22 mouse cellular contexts compared by ENCODE assay signal in genomic region chr9:107309171-107309570, GRCm38 (mm10). TPM values are rescaled to one million over a fixed set of nuclear protein-coding genes. Genes with fewer than 3 reads are reported as not detected.
DNase-seq lines count a peak whose midpoint lies in the region; ATAC-seq and TF ChIP-seq lines count a peak whose summit lies in the region.
"Had no signal": no experiment of that assay in that cellular context is flagged by ENCODE, and none has a peak within 500 bp of the region (broad histone marks: within the 10 kb centered on the region; RNA-seq: fewer than 3 reads in every experiment).

No protein-coding gene starts in this region.

- no peaks in the 10 kb centered on the region for H3K27me3 ChIP-seq in heart, embryonic 15.5 days
- H3K27me3 ChIP-seq in megakaryocyte, embryonic 14.5 days (replicated peaks), result no peaks in the 10 kb centered on the region
- H3K27me3 ChIP-seq in hindbrain, embryonic 12.5 days, result no peaks in the 10 kb centered on the region
- H3K27me3 ChIP-seq: embryonic facial prominence, embryonic 12.5 days; forebrain, embryonic 13.5 days; limb, embryonic 15.5 days; liver, embryonic 15.5 days; stomach, embryonic 15.5 days had no signal

- H3K4me1 ChIP-seq in heart, embryonic 15.5 days (replicated peaks), result peaks cover 45% of the 10 kb centered on the region
- peaks cover 92% of the 10 kb centered on the region for H3K4me1 ChIP-seq in megakaryocyte, embryonic 14.5 days
- no peaks in the 10 kb centered on the region for H3K4me1 ChIP-seq in hindbrain, embryonic 12.5 days
- H3K4me1 ChIP-seq: forebrain, embryonic 13.5 days had no signal

- H3K36me3 ChIP-seq in heart, embryonic 15.5 days, result no peaks in the 10 kb centered on the region
- peaks cover 7% of the 10 kb centered on the region for H3K36me3 ChIP-seq in megakaryocyte, embryonic 14.5 days (replicated peaks; ENCODE audit: low read length)
- H3K36me3 ChIP-seq in hindbrain, embryonic 12.5 days, result no peaks in the 10 kb centered on the region
- H3K36me3 ChIP-seq: embryonic facial prominence, embryonic 12.5 days; limb, embryonic 15.5 days; liver, embryonic 15.5 days; stomach, embryonic 15.5 days had no signal

- intact Hi-C loops in gastrocnemius, adult 2 months (cut with DNase I), result no loop called here

- WGBS in heart, embryonic 15.5 days, result 61% methylated on average over 9 of the region's 9 CpGs
- WGBS in hindbrain, embryonic 12.5 days, result 81% methylated on average over 9 of the region's 9 CpGs

- H3K4me3 ChIP-seq in gastrocnemius, adult 2 months, result no peak overlapping the region
- H3K4me3 ChIP-seq in heart, embryonic 15.5 days, result no peak overlapping the region
- peak overlapping the region; percentile 24 for H3K4me3 ChIP-seq in megakaryocyte, embryonic 14.5 days (replicated peaks)
- no peak overlapping the region for H3K4me3 ChIP-seq in hindbrain, embryonic 12.5 days
- H3K4me3 ChIP-seq: embryonic facial prominence, embryonic 12.5 days; erythroblast, embryonic 14.5 days; forebrain, embryonic 13.5 days; limb, embryonic 15.5 days; liver, embryonic 15.5 days; stomach, embryonic 15.5 days had no signal

- no peak for DNase-seq in gastrocnemius, adult 2 months
- no peak for DNase-seq in gastrocnemius, postnatal 25 days
- DNase-seq in heart, adult 9 months (ENCODE audit: low spot score in 2 of 2), result no peak
- DNase-seq: cerebellum, adult 11 months; cerebellum, postnatal 10 days; kidney, postnatal 10 days; right cerebral cortex, postnatal 25 days; thymus, adult 18-20 months; thymus, postnatal 4 days had no signal

- no peak for TF ChIP-seq CTCF in gastrocnemius, adult 2 months (IDR thresholded peaks at IDR 0.05)

- peak overlapping the region; percentile 94 for H3K27ac ChIP-seq in gastrocnemius, adult 2 months
- peak overlapping the region; percentile 57 for H3K27ac ChIP-seq in heart, embryonic 15.5 days
- no peak overlapping the region for H3K27ac ChIP-seq in hindbrain, embryonic 12.5 days
- H3K27ac ChIP-seq: embryonic facial prominence, embryonic 12.5 days; forebrain, embryonic 13.5 days; limb, embryonic 15.5 days had no signal

- ATAC-seq in heart, embryonic 15.5 days (replicated peaks; ENCODE audit: insufficient number of reproducible peaks, insufficient read depth, low FRiP score, low read depth), result no peak
- no peak for ATAC-seq in megakaryocyte, adult 5-6 weeks (ENCODE audit: poor library complexity, severe bottlenecking)
- no peak for ATAC-seq in hindbrain, embryonic 12.5 days (ENCODE audit: low FRiP score)
- ATAC-seq: forebrain, embryonic 13.5 days; inflammation-experienced regulatory T-cells, adult 6 months; midbrain, embryonic 16.5 days had no signal

- no peak overlapping the region for H3K9ac ChIP-seq in heart, embryonic 15.5 days
- no peak overlapping the region for H3K9ac ChIP-seq in hindbrain, embryonic 12.5 days
- H3K9ac ChIP-seq: embryonic facial prominence, embryonic 12.5 days; forebrain, embryonic 13.5 days; limb, embryonic 15.5 days; liver, embryonic 15.5 days; stomach, embryonic 15.5 days had no signal

- no peak overlapping the region for H3K4me2 ChIP-seq in heart, embryonic 15.5 days
- no peak overlapping the region for H3K4me2 ChIP-seq in hindbrain, embryonic 12.5 days (replicated peaks)
- H3K4me2 ChIP-seq: embryonic facial prominence, embryonic 12.5 days; forebrain, embryonic 13.5 days; limb, embryonic 15.5 days; liver, embryonic 15.5 days; stomach, embryonic 15.5 days had no signal

- H3K9me3 ChIP-seq in heart, embryonic 15.5 days (replicated peaks), result no peaks in the 10 kb centered on the region
- H3K9me3 ChIP-seq in megakaryocyte, embryonic 14.5 days, result no peaks in the 10 kb centered on the region
- no peaks in the 10 kb centered on the region for H3K9me3 ChIP-seq in hindbrain, embryonic 12.5 days (replicated peaks)
- H3K9me3 ChIP-seq: embryonic facial prominence, embryonic 12.5 days; forebrain, embryonic 13.5 days; limb, embryonic 15.5 days; liver, embryonic 15.5 days; stomach, embryonic 15.5 days had no signal

RNA-seq across cellular contexts. Expression of gene Cish, which starts 13.3 kb away (rescaled TPM):
- 100 to 1,000 TPM in 1 of 2 experiments, 10 to 100 TPM in 1; 25.7 to 113 TPM for total RNA-seq in gastrocnemius, adult 2 months (2021)
- total RNA-seq in gastrocnemius, postnatal 25 days (2021), result 100 to 1,000 TPM in 1 of 2 experiments, 1 to 10 TPM in 1; 2.3 to 100 TPM
- polyA plus RNA-seq in heart, embryonic 15.5 days (2015; fragmentation: Nextera tagmentation; extraction: Ambion mirVana), result 31.1 and 36.3 TPM in 2 replicates
- polyA plus RNA-seq in megakaryocyte, embryonic 14.5 days (2012; ENCODE audit: insufficient read depth, low replicate concordance), result 47.7 and 114 TPM in 2 replicates
- total RNA-seq in megakaryocyte, adult 5-6 weeks (2015), result 1.7 and 5.3 TPM in 2 replicates
- 0.40 and 0.45 TPM in 2 replicates for total RNA-seq in megakaryocyte, adult 5-6 weeks (2017)
- 6.8 and 8.0 TPM in 2 replicates for polyA plus RNA-seq in hindbrain, embryonic 12.5 days (2016; fragmentation: Nextera tagmentation; extraction: Ambion mirVana)

RNA-seq across cellular contexts. Expression of gene Mapkapk3, which starts 19.5 kb away (rescaled TPM):
- 10 to 100 TPM; 32.6 to 48.1 TPM for total RNA-seq in gastrocnemius, adult 2 months (2021)
- total RNA-seq in gastrocnemius, postnatal 25 days (2021), result 10 to 100 TPM; 27.7 to 32.1 TPM
- polyA plus RNA-seq in heart, embryonic 15.5 days (2015; fragmentation: Nextera tagmentation; extraction: Ambion mirVana), result 6.9 and 12.9 TPM in 2 replicates
- 35.6 and 49.9 TPM in 2 replicates for polyA plus RNA-seq in megakaryocyte, embryonic 14.5 days (2012; ENCODE audit: insufficient read depth, low replicate concordance)
- 98.6 and 105 TPM in 2 replicates for total RNA-seq in megakaryocyte, adult 5-6 weeks (2015)
- total RNA-seq in megakaryocyte, adult 5-6 weeks (2017), result 156 and 174 TPM in 2 replicates
- polyA plus RNA-seq in hindbrain, embryonic 12.5 days (2016; fragmentation: Nextera tagmentation; extraction: Ambion mirVana), result 3.9 and 5.0 TPM in 2 replicates

RNA-seq across cellular contexts. Expression of gene Hemk1, which starts 29.0 kb away (rescaled TPM):
- 10 to 100 TPM; 11.6 to 14.4 TPM for total RNA-seq in gastrocnemius, adult 2 months (2021)
- 10 to 100 TPM; 12.8 to 15.7 TPM for total RNA-seq in gastrocnemius, postnatal 25 days (2021)
- 11.2 and 11.8 TPM in 2 replicates for polyA plus RNA-seq in heart, embryonic 15.5 days (2015; fragmentation: Nextera tagmentation; extraction: Ambion mirVana)
- polyA plus RNA-seq in megakaryocyte, embryonic 14.5 days (2012; ENCODE audit: insufficient read depth, low replicate concordance), result 8.1 TPM in 1 of 2 replicates, not detected in the other
- 4.1 and 6.4 TPM in 2 replicates for total RNA-seq in megakaryocyte, adult 5-6 weeks (2015)
- 5.0 and 8.0 TPM in 2 replicates for total RNA-seq in megakaryocyte, adult 5-6 weeks (2017)
- 12.1 and 14.1 TPM in 2 replicates for polyA plus RNA-seq in hindbrain, embryonic 12.5 days (2016; fragmentation: Nextera tagmentation; extraction: Ambion mirVana)

RNA-seq across cellular contexts. Expression of gene 6430571L13Rik, which starts 31.2 kb away (rescaled TPM):
- total RNA-seq in gastrocnemius, adult 2 months (2021), result 10 to 100 TPM; 37.9 to 49.6 TPM
- total RNA-seq in gastrocnemius, postnatal 25 days (2021), result 10 to 100 TPM; 34.1 to 44.0 TPM
- 0.90 and 1.1 TPM in 2 replicates for polyA plus RNA-seq in heart, embryonic 15.5 days (2015; fragmentation: Nextera tagmentation; extraction: Ambion mirVana)
- polyA plus RNA-seq in megakaryocyte, embryonic 14.5 days (2012; ENCODE audit: insufficient read depth, low replicate concordance), result not detected in 2 replicates
- not detected in 2 replicates for total RNA-seq in megakaryocyte, adult 5-6 weeks (2015)
- total RNA-seq in megakaryocyte, adult 5-6 weeks (2017), result not detected in 2 replicates
- polyA plus RNA-seq in hindbrain, embryonic 12.5 days (2016; fragmentation: Nextera tagmentation; extraction: Ambion mirVana), result 3.6 and 4.7 TPM in 2 replicates
- total RNA-seq: neutrophil, adult 5-6 weeks had no signal
- polyA plus RNA-seq: erythroblast, embryonic 14.5 days had no signal
